Comparison of ENCODE assay signal across 15 mouse cellular contexts in the genomic region with DNA sequence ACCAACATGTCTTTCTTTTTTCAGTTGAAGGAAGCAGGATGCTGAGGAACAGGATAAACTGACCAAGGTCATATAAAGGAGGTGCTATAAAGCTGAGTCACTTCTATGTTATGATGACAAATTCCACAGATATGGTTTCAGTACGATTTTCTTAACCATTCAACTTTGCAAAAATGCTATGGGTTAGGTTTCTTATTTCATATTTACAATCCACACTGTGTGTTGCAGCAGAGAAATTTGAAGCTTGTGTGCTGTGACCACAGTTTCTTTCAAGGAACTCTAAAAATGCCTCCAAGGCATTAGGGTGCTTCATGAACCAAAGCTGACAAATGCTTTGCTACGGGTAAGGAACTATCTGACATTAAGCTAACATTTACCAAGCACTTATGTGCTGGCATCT.
"Had no signal": no experiment of that assay in that cellular context is flagged by ENCODE, and none has a peak within 500 bp of the region (broad histone marks: within the 10 kb centered on the region; RNA-seq: fewer than 3 reads in every experiment).

No protein-coding gene starts in this region.

- H3K27me3 ChIP-seq: midbrain, embryonic 12.5 days; neural tube, embryonic 12.5 days had no signal

- H3K4me3 ChIP-seq: midbrain, embryonic 10.5 days; midbrain, embryonic 12.5 days; neural tube, embryonic 12.5 days had no signal

- DNase-seq: lung, adult 18-20 months; lung, embryonic 14.5 days; lung, postnatal 10 days; lung, postnatal 4 days; midbrain, embryonic 14.5 days; right cerebral cortex, postnatal 25 days; right cerebral cortex, postnatal 4 days; spleen, adult 18-20 months; thymus, adult 2 months; thymus, postnatal 25 days; thymus, postnatal 4 days had no signal

- ATAC-seq: midbrain, embryonic 16.5 days had no signal

- H3K27ac ChIP-seq: midbrain, embryonic 10.5 days; midbrain, embryonic 12.5 days; neural tube, embryonic 12.5 days had no signal

- H3K36me3 ChIP-seq: midbrain, embryonic 10.5 days; midbrain, embryonic 12.5 days; neural tube, embryonic 12.5 days had no signal
